Mouse (Mus musculus) gastrocnemius, postnatal 36 days (tissue): ENCODE results near the gene Ctsh. TPM values are rescaled to one million over a fixed set of nuclear protein-coding genes. Genes with fewer than 3 reads are reported as not detected.
"Not testable (repeated sequence)": the region's sequence is repeated elsewhere in the genome, so short reads cannot be mapped to it uniquely, and the experiment has no call there.

ENCODE experiments used
- DNase-seq, 2 experiments: peaks; one replicate each; pipeline ENCODE4 v3.0.0; 2022
- intact Hi-C: fragments of 180-260 bp; cut with DNase I; formaldehyde crosslinking; loops from one replicate; pipeline ENCODE4 v1.15.1; 2025
- long read RNA-seq, 2 experiments: library from polyadenylated mRNA; stranded (forward); transcript quantifications; one replicate each; pipeline ENCODE4 v2.0.0; 2021
- total RNA-seq, 2 experiments: library from RNA; stranded (reverse); gene quantifications; 2 replicates each; pipeline ENCODE4 v1.2.3; 2021

Gene Ctsh
- 10 to 100 TPM; 12.2 to 13.2 TPM for total RNA-seq
- long read RNA-seq, experiment 1, transcript Ctsh-201 (12 exons, 1,617 nt) = major isoform, 8 of 8 reads
- long read RNA-seq, experiment 1, partial matches to known transcripts = 0 of 8 reads
- long read RNA-seq, experiment 1, other reads (novel, unspliced or antisense) = 0 of 8 reads
- long read RNA-seq, experiment 2, transcript Ctsh-201 (12 exons, 1,617 nt) = major isoform, 14 of 16 reads
- long read RNA-seq, experiment 2, partial matches to known transcripts = 1 of 16 reads
- long read RNA-seq, experiment 2, other reads (novel, unspliced or antisense) = 1 of 16 reads

GRCm38 (mm10) chr9:90053852-90054251 lies at the start of gene Ctsh:
Gene Ctsh, plus strand, starts transcription at chr9:90054152.
- intact Hi-C loops = no loop called here
- no peak for DNase-seq

GRCm38 (mm10) chr9:90006432-90006831 lies 47.5 kb upstream of the Ctsh start:
- no peak for DNase-seq
- intact Hi-C loops = no loop called here

GRCm38 (mm10) chr9:90007094-90007493 lies 46.9 kb upstream of the Ctsh start:
- intact Hi-C loops = no loop called here
- no peak for DNase-seq

- intact Hi-C loops = no loop called here
- no peak for DNase-seq
Measured at GRCm38 (mm10) chr9:90008138-90008537, 45.8 kb upstream of the Ctsh start.

GRCm38 (mm10) chr9:90011849-90012248 lies 42.1 kb upstream of the Ctsh start:
- DNase-seq = no peak
- intact Hi-C loops = no loop called here

GRCm38 (mm10) chr9:90014649-90015048 lies 39.3 kb upstream of the Ctsh start:
- DNase-seq = no peak
- intact Hi-C loops = no loop called here

- no peak for DNase-seq
- intact Hi-C loops = no loop called here
Measured at GRCm38 (mm10) chr9:90016204-90016603, 37.7 kb upstream of the Ctsh start.

- no peak for DNase-seq
- intact Hi-C loops = no loop called here
Measured at GRCm38 (mm10) chr9:90020866-90021265, 33.1 kb upstream of the Ctsh start.

GRCm38 (mm10) chr9:90021442-90021841 lies 32.5 kb upstream of the Ctsh start:
- DNase-seq = no peak
- intact Hi-C loops = no loop called here

- intact Hi-C loops = no loop called here
- no peak for DNase-seq
Measured at GRCm38 (mm10) chr9:90027709-90028108, 26.2 kb upstream of the Ctsh start.

- intact Hi-C loops = no loop called here
- no peak for DNase-seq
Measured at GRCm38 (mm10) chr9:90033922-90034321, 20.0 kb upstream of the Ctsh start.

GRCm38 (mm10) chr9:90035168-90035567 lies 18.8 kb upstream of the Ctsh start:
- DNase-seq = no peak
- intact Hi-C loops = no loop called here

- DNase-seq = no peak
- intact Hi-C loops = no loop called here
Measured at GRCm38 (mm10) chr9:90035794-90036193, 18.2 kb upstream of the Ctsh start.

GRCm38 (mm10) chr9:90036313-90036712 lies 17.6 kb upstream of the Ctsh start:
- DNase-seq = no peak
- intact Hi-C loops = no loop called here

- intact Hi-C loops = no loop called here
- DNase-seq = no peak
Measured at GRCm38 (mm10) chr9:90038535-90038934, 15.4 kb upstream of the Ctsh start.

- DNase-seq = no peak
- intact Hi-C loops = no loop called here
Measured at GRCm38 (mm10) chr9:90040916-90041315, 13.0 kb upstream of the Ctsh start.

GRCm38 (mm10) chr9:90041556-90041955 lies 12.4 kb upstream of the Ctsh start:
- DNase-seq = no peak
- intact Hi-C loops = no loop called here

- DNase-seq, intact Hi-C loops: not testable (repeated sequence)
Measured at GRCm38 (mm10) chr9:90042906-90043305, 11.0 kb upstream of the Ctsh start.

GRCm38 (mm10) chr9:90045191-90045590 lies 8.8 kb upstream of the Ctsh start:
- intact Hi-C loops = no loop called here
- no peak for DNase-seq

GRCm38 (mm10) chr9:90047937-90048627 lies 5.9 kb upstream of the Ctsh start:
- intact Hi-C loops = no loop called here
- DNase-seq = no peak

GRCm38 (mm10) chr9:90054371-90055145 lies 606 bp downstream of the Ctsh start:
- peak; percentile 45 to 56 for DNase-seq
- intact Hi-C loops = no loop called here
